Mouse (Mus musculus) MEL-GATA-1-ER (cell line): ENCODE data around the gene Zcwpw1.

Source experiments
- DNase-seq: peaks from one replicate; pipeline ENCODE4 v3.0.0-alpha.2; 2012; ENCODE audit warnings: low read depth; ENCODE audit errors: extremely low read depth

The Zcwpw1 gene

DNA sequence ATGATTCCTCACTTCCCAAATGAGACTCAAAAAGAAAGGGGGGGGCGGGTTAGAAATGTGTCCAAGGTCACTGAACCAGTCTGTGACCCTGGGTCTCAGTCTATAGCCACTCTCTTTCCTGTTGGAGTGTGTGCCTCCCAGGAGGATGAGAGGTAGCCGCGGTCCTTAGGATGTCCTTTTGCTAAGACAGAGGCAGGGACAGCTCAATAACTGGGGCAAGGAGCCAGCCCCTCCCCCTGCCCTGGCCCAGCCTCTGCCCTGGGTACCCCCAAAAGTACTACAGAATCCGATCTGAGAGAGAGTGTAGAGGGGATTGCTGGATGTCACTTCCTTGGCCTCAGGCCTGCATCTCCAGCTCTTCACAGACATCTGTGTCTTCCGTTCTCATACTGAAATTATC lies 32.2 kb upstream of the Zcwpw1 start:
- no peak for DNase-seq

DNA sequence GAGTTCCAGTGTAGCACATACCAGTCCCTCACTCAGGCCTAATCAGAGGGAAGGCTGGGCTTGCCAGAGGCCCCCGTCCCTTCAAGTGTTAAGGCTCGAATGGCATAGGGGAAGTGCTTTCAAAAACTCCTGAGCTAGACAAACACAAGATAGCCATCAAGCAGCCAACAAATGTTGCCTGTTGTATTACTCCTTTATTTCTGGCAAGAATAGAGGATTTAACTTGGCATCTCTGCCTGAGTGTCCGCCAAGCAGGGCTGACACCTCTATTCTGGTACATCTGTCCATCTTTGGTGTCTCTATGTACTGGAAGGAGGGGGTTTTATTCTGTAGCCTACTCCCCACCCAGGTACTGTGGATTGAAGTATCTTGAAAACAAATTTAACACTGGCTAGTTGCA lies 31.5 kb upstream of the Zcwpw1 start:
- no peak for DNase-seq

DNA sequence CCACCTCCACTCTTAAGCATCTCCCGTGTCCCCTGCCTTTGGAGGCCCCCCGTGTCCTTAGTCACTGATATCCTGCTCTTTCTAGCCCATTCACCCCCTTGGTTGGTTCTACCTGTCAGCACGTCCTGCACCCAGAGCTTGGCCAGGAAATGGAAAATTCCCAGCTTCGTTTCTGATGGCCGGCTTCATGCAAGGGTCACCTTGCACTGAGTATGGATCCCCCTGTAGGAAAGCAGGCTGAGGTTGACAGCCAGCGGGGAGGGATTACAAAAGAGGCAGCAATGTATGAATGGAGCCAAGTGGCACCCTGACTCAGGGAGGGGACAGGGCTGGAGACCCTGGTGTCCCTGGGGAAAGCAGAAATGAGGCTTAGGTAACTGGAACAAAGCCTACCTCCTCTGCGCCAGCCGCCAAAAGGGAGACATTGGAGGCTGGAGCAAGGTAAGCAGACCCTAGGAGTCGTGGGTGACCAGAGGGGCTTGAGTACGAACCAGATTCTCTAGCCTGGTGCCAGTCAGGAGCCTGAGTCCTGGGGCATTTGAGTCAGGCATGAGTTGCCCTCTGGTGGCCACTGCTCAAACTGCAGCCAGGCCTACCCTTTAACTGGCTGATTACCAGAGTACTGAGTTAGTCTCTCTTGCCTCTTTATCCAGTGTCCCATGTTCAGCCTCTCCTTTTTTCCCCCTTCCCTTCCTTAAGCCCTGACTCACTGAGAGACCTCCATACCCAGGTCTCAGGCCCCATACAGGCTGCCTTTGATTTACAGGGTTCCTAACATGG lies 30.5 kb upstream of the Zcwpw1 start:
- no peak for DNase-seq

DNA sequence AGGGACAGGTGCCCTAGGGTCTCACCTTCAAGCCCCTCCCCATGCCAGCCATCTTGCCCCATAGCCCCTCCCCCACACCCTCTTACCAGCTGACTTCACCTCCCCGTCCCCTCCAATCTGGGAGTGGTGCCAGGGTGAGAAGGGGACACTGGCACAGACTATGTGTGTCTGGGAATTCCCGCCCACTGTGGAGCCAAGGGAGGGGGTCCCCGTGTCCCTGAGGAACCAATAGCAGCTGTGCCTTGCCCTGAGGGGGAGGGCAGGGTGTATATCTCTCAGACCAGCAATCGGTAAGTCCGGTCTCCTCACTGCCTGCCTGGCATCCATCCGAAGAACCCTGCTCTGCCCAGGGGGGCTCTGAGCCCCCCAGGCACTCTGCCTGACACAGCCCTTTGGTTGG lies 29.7 kb upstream of the Zcwpw1 start:
- no peak for DNase-seq

DNA sequence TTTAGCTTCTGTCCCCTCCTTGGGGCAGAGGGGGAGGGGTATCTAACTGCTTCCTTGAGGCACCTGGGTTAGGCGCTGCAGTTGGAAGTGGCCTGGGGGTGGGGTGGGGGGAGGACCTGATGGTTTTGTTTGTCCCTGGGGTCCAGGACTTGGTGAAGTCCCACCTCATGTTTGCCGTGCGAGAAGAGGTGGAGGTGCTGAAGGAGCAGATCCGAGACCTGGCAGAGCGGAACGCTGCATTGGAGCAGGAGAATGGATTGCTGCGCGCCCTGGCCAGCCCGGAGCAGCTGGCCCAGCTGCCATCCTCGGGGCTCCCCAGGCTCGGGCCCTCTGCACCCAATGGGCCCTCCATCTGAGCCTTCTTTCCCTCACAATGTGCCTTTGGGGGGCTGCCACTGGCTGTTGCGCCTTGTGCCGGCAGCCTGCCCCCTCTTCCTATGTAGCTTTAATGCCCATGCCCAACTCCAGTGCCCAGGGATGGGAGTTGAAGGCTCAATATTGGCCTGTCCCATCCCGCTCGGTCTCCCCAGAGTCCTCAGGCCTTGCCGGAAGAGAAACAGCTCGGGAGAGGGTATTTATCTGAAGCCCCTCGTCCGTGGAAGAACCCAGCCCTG lies 28.6 kb upstream of the Zcwpw1 start:
- no peak for DNase-seq

DNA sequence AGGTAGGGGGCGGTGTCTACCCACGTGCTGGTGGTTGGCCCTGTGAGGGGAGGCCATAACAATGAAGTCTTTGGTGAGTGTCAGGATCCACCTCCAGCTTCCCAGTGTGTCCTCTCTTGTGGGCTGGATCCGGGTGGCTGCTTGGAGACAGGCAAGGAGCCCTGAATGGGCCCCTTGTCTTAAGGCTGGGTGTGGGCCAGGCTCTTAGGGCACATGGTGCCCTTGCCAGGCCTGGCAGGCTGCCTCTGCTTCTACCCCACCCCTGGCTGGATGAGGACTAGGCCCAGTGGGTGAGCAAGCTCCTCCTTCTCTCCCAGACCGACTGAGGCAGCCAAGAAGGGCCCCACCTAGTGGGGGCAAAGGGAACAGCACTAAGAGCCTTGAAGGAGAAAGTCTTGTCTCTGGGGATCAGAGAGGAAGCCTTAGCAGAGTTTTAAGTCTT lies 27.6 kb upstream of the Zcwpw1 start:
- DNase-seq: no peak

DNA sequence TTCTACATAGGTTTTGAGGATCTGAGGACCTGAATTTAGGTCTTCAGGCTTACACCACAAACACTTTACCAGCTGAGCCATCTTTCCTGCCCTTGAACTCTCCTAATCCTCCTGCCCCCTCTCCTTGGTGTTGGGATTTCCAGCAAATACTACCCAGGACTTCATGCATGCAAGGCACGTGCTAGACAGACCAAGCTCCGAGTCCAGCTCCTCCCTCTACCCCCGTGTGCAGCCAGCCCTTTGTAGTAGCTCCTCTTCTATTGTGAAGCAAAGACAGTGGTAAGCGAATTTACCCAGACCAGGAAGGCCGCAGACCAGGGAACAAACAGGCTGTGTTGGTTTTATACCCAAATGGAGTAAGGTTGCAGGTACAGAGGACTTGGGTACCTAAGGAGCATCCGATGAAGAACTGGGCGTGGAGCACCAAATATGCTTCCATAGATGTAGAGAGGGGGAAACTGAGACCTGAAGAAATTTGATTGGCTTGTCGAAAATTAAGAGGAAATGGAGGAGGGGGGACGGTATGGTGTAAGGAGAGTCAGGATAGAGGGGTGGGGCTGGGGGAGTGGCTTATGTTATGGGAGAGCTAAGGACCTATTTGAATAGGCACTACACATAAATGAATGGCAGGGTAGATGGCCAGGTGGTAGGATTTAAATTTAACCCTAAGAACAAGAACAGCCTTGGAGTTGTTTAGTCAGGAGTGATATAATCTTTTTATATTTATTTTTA lies 22.8 kb upstream of the Zcwpw1 start:
- DNase-seq: no peak

DNA sequence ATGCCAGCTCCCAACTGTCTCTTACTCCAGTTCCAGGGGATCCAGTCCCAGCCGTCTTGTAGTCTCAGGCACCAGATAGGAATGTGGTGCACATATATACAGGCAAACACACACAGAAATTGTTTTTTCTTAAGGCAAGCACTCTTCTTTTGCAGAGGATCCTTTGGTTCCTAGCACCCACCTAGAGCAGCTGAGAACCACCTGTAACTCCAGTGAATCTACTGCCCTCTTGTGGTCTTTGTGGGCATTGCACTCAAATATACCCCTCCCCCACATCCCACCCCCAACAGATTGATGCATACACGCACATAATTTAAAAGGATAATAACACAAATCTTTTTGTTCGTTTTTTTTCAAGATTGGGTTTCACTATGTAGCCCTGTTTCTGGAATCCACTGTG lies 21.3 kb upstream of the Zcwpw1 start:
- DNase-seq: no peak

DNA sequence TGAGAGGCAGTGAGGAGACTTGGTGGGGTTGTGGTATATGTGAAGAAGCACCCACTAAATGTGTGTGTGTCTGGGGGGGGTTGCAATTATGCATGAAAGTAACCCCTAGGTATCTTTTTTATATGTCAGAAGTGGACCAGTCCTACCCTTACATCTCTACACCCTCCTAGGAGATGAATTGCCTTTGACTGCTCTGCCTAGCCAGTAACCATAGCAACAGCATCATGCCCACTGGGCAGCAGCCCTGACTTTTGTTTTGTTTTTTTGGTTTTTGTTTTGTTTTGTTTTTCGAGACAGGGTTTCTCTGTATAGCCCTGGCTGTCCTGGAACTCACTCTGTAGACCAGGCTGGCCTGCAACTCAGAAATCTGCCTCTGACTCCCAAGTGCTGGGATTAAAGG lies 19.1 kb upstream of the Zcwpw1 start:
- no peak for DNase-seq

DNA sequence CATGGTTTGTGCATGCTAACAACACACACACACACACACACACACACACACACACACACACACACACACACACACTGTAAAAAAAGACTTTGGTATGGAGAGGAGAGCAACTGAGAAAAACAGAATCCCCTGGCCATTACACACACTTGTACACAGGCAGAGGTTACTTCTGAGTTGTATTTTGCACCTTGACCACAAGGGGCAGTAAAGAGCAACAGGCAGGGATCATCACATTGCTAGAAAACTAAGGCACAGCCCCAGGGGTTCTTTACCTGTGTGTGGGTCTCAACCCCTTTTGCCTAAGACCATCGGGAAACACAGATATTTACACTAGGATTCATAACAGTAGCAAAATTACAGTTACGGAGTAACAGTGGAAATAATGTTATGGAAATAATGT lies 16.9 kb upstream of the Zcwpw1 start:
- DNase-seq: no peak

DNA sequence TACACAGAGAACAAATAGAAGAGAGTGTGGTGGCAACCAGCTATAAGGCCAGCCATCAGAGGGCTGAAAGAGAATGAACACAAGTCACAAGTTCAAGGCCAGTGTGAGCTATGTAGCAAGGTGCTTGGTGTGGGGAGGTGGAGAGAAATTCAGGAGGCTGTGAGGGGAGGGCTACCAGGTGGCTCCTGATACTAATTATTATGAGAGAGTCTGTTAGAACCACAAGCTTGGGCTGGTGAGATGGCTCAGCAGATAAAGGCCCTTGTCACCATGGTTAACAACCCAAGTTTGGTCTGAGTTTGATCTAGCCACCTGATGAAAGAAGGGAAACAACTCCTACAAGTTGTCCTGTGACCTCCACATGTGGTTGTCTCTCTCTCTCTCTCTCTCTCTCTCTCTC lies 14.8 kb upstream of the Zcwpw1 start:
- no peak for DNase-seq

DNA sequence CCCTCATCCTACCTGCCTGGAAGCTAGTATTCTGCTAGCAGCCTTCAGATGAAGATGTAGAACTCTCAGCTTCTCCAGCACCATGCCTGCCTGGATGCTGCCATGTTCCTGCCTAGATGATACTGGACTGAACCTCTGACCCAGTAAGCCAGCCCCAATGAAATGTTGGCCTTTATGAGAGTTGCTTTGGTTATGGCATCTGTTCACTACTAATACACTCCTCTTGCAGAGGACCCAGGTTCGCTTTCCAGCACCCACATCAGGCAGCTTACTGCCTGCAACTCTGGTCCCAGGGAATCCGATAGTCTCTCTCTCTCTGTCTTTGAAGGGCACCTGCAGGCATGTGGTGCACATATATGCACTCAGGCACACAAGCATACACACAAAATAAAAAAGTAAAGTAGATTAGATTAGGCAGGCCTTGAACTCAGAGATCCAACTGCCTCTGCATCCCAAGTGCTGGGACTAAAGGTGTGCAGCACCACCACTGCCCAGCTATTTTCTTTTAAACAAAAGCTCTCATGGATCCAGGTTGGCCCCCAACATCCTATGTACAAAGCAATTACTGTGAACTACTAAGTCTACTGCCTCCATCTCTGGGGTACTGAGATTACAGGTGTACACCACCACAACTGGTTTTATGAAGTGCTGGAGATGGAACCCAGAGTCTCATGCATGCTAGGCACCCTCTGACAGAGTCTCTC lies 11.9 kb upstream of the Zcwpw1 start:
- no peak for DNase-seq

DNA sequence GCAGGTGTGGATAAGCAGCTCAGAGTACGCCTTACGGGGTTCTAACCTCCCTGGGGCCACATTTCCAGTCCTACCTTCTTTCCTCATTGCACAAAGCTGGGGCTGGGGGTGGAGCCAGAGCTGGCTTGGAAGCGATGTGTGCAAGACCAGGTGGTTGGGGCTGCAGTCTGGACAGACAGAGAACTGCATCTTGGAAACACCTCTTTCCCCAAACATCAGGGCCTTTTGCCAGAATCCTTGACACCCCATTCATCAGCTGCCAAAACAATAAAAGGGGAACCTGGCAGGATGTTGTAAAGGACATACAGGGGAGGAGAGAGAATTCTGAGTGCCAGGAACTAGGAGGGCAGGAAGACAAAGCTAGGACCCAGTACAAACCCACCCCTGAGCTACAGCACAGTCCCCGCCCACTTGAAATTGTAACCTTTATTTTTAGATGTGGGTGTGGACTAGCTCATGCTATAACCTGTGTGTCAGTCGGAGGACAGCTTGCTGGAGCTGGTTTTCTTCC lies 11.1 kb upstream of the Zcwpw1 start:
- no peak for DNase-seq

DNA sequence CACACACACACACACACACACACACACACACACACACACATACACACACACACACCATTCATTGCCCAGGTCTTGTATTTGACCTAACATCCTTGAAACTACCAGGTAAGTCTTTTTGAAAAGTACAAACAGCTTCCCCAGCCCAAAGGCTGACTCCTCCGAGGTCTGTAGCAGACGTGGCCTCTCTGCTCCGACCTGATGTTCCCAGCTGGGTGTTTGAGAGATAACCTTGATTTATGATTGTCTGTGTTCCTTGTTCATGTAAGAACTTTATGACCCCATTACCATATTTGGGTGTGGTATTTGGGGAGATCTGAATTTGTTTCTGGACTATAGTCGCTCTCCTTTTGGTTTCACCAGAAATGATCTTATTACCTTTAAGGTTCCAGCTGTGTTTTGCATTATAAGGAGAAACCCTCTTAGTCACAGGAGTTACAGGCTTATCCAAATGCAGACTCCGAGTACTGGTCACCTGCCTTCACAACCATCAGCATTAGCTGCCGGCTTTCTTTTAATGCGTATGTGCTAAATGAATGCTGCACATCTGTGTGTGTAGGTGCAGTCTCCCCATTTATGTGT lies 10.2 kb upstream of the Zcwpw1 start:
- no peak for DNase-seq

DNA sequence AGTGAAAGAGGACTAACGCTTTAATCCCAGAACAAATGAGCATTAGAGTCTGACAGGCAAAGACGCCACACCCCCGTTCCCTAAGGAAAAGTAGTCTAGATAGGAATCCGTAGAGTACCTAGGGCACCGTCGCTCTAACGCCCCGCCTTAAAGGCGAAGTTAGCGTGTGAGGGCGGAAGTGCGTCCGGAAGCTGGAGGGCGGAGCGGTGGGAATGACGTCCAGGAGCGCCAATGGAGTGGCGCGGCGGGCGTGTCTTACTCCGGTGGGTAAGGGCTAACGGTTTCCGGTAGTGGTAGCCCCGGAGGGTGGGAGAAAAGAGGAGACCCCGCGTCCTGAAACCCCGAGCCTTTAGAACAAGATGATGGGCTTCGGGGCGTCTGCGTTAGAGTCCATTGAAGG lies 9.0 kb upstream of the Zcwpw1 start, which contains the start of gene Ppp1r35:
TSS of gene Ppp1r35 (plus strand) at position 215 of the 400 bp plus-strand sequence.
- DNase-seq: peak; percentile 89

DNA sequence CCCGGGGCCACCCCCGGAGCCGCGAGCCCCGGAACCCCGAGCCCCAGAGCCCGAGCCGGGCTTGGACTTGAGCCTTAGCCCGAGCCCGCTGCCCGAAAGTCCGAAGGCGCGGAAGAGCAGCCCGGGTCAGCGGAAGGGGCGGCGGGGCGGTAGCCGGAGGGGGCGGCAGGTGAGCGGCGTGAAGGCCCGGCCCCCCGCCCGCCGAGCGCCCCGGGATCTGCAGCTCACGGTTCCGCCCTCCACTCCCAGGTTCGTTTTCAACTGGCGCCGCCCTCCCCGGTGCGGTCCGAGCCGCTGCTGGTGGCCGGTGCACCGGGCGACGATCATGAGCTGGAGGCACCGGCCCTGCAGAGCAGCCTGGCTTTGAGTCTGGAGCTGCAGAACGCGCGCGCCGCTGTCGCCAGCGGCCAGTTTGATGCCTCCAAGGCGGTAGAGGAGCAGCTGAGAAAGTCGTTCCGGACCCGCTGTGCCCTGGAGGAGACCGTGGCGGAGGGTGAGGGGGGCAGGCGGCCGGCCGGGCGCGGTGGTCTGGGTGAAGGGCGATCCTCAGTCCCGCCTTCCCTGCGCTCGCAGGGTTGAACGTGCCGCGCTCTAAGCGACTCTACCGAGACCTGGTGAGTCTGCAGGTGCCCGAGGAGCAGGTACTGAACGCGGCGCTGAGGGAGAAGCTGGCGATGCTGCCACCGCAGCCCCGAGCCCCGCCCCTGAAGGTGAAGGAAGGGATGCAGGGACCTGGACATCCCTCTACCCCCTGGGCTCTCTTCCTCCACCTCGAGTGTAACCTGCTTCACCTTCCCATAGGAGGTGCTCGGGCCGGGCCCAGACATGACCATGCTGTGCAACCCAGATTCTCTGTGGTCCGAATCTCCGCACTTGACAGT lies 8.3 kb upstream of the Zcwpw1 start:
- no peak for DNase-seq

DNA sequence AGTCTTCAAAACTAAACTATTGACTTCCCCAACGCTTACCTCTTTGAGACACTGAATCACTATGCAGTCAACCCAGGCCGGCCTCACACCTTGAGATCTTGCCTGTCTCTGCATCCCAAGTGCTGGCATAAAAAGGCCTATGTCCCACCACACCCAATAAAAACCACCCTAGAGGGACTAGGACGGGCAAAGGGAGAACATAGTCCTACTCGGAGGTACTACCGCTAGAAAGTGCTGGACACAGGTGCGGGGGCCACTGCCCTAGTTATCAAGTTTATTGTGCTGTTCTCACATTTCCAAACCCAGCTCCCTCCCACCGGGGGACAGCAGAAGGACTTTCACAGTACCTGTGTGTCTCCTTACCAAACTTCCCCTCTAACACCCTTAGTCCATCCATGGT lies 5.9 kb upstream of the Zcwpw1 start:
- no peak for DNase-seq

DNA sequence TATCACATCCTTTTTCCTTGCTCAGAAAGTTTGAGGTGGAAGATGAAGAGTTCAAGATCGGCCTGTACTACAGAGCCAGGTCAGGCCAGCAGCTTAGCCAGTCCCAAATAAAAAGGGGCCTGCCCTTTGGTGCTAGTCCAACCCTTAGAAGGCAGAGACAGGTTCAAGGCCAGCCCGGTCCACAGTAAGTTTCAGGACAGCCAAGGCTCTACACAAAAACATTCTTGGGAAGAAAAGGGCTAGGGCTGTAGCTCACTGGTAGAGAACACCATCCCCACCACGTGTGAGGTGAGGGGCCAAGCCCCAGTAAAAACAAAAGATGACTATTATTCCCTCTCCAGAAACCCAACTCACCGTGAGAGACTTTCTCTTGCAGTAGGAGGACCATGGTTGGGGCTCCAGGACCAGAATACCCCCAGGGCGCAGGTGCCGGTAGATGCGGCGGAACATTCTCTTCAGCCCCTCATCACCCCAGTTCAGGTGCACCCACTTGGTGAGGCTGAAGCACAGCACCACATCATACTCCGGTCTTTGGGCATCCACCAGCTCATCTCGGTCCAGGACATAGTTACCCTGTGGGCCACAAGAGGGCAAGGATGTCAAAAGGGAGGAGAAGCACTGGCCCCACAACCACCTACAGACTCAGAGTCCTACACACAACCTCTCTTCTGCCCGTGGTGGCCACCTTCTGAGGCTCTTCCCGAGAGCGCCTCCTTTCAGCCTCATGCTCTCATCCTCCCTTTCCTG lies 4.6 kb upstream of the Zcwpw1 start:
- no peak for DNase-seq

DNA sequence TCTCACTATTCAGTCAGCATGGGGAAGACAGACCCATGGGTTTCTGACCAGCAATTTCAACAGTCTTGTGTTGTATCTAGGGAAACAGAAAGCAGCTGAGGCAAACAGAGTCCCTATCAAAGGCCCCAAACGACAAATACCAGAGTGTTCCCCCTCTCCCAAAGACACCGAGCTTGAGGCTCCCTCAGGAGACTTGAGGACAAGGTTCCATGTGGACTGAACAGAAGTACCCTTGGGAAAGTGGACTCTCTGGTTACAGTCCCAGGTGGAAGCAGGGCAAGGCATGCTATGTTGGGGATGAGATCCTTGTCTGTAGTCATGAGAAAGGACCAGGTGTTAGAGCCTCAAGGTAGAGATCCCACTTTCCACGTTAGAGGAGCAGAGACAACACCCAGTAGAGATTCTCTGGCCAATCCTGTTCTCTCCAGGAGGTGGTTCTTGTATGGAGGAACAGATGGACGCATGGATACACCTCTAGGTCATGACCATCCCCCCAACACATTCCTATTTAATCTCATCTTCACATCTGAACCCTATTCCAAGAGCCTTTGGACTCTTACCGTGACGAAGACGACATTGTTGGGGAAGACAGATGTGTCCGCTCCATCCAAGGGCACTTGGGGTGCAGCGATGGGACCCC lies 3.6 kb upstream of the Zcwpw1 start:
- DNase-seq: no peak
